Mouse (Mus musculus) forebrain, embryonic 12.5 days (tissue): ENCODE results near the gene Cept1. TPM values are rescaled to one million over a fixed set of nuclear protein-coding genes. Genes with fewer than 3 reads are reported as not detected.
"Not testable (repeated sequence)": the region's sequence is repeated elsewhere in the genome, so short reads cannot be mapped to it uniquely, and the experiment has no call there.

Experiments used
- ATAC-seq: fragments of 200-750 bp; cut with Nextera tagmentation; 2 replicates; pipeline ENCODE4 v1.8.0; 2017; ENCODE audit warnings: moderate TSS enrichment; ENCODE audit not compliant: low FRiP score
- H3K27ac ChIP-seq: fragments of 300-500 bp; sonication (generic); 2 replicates; pipeline ENCODE4 v1.5.1; 2016; ENCODE audit warnings: mild to moderate bottlenecking
- H3K27me3 ChIP-seq: fragments of 300-500 bp; sonication (generic); 2 replicates; pipeline ENCODE4 v1.6.1; 2016; ENCODE audit warnings: mild to moderate bottlenecking
- H3K36me3 ChIP-seq: fragments of 300-500 bp; sonication (generic); replicated peaks from 2 replicates; pipeline ENCODE4 v1.6.1; 2016; ENCODE audit warnings: mild to moderate bottlenecking
- H3K4me1 ChIP-seq: fragments of 300-500 bp; sonication (generic); 2 replicates; pipeline ENCODE4 v1.6.1; 2016
- H3K4me2 ChIP-seq: fragments of 300-500 bp; sonication (generic); 2 replicates; pipeline ENCODE4 v1.6.1; 2016; ENCODE audit warnings: mild to moderate bottlenecking, moderate library complexity
- H3K4me3 ChIP-seq: fragments of 300-500 bp; sonication (generic); replicated peaks from 2 replicates; pipeline ENCODE4 v1.5.1; 2016; ENCODE audit warnings: mild to moderate bottlenecking
- H3K9ac ChIP-seq: fragments of 300-500 bp; sonication (generic); 2 replicates; pipeline ENCODE4 v1.6.1; 2016; ENCODE audit warnings: mild to moderate bottlenecking
- H3K9me3 ChIP-seq: fragments of 300-500 bp; sonication (generic); 2 replicates; pipeline ENCODE4 v1.6.1; 2016
- WGBS: fragments of 180-500 bp; shearing (Covaris S2); methylation state at CpG from one replicate; pipeline ENCODE4 v1.1.7; 2016; 5-methylcytosine and 5-hydroxymethylcytosine counted together
- polyA plus RNA-seq: library from polyadenylated mRNA; unstranded; fragments of >200 nt; fragmentation: Nextera tagmentation; extraction: Ambion mirVana; gene quantifications from 2 replicates; pipeline ENCODE4 v1.2.1, GENCODE M21; 2016

Cept1 gene
- 40.5 and 40.9 TPM in 2 replicates for polyA plus RNA-seq

- ATAC-seq: peak; percentile 97
- H3K27me3 ChIP-seq: no peaks in the 10 kb centered on the region
- H3K4me1 ChIP-seq: peaks cover 12% of the 10 kb centered on the region
- H3K27ac ChIP-seq: peak within 1 kb of the TSS; percentile 95
- no peaks in the 10 kb centered on the region for H3K9me3 ChIP-seq
- H3K4me3 ChIP-seq: peak within 1 kb of the TSS; percentile 81
- no peaks in the 10 kb centered on the region for H3K36me3 ChIP-seq
- peak within 1 kb of the TSS; percentile 59 for H3K4me2 ChIP-seq
- H3K9ac ChIP-seq: peak within 1 kb of the TSS; percentile 76
- WGBS: 0% methylated on average over 63 of the region's 63 CpGs
These were observed at the start of gene Cept1, which contains the start of gene Dram2 for GRCm38 (mm10) chr3:106547171-106547923. Gene Cept1, minus strand, starts transcription at chr3:106547802. Gene Dram2, plus strand, starts transcription at chr3:106547798.

GRCm38 (mm10) chr3:106593631-106594030 lies 46.0 kb upstream of the Cept1 start:
- not testable (repeated sequence) for H3K9me3 ChIP-seq, H3K9ac ChIP-seq, H3K27ac ChIP-seq, ATAC-seq, H3K36me3 ChIP-seq, H3K27me3 ChIP-seq, H3K4me2 ChIP-seq, H3K4me3 ChIP-seq, H3K4me1 ChIP-seq
- WGBS: 86% methylated on average over 4 of the region's 4 CpGs

GRCm38 (mm10) chr3:106579296-106579695 lies 31.7 kb upstream of the Cept1 start:
- ATAC-seq: no peak
- WGBS: 91% methylated on average over 2 of the region's 2 CpGs

GRCm38 (mm10) chr3:106573191-106573590 lies 25.6 kb upstream of the Cept1 start:
- Histone ChIP-seq H3K27ac (no peak overlapping the region), H3K36me3 (peaks cover 10% of the 10 kb centered on the region; the same call in 1 of the 2 replicates), H3K4me3 (no peak overlapping the region), H3K9me3 (no peaks in the 10 kb centered on the region), H3K4me2 (no peak overlapping the region), H3K4me1 (no peaks in the 10 kb centered on the region), H3K9ac (no peak overlapping the region), H3K27me3 (no peaks in the 10 kb centered on the region)
- no peak for ATAC-seq
- WGBS: 87% methylated on average over 3 of the region's 3 CpGs

More at GRCm38 (mm10) chr3:106579296-106579695, 31.7 kb upstream of the Cept1 start:
- Histone ChIP-seq H3K4me2 (no peak overlapping the region), H3K9ac (no peak overlapping the region), H3K4me3 (no peak overlapping the region), H3K4me1 (no peaks in the 10 kb centered on the region), H3K27me3 (no peaks in the 10 kb centered on the region), H3K9me3 (no peaks in the 10 kb centered on the region), H3K36me3 (0 out of 2 replicates have a peak, but pooled peaks cover 3% of the 10 kb centered on the region), H3K27ac (no peak overlapping the region)

- H3K27ac ChIP-seq: no peak overlapping the region
- H3K27me3 ChIP-seq: no peaks in the 10 kb centered on the region
- H3K4me1 ChIP-seq: no peaks in the 10 kb centered on the region
- peaks cover 7% of the 10 kb centered on the region; the same call in 1 of the 2 replicates for H3K36me3 ChIP-seq
- whole genome bisulfite sequencing: 90% methylated on average over 3 of the region's 3 CpGs
- H3K4me3 ChIP-seq: no peak overlapping the region
- no peak overlapping the region for H3K4me2 ChIP-seq
- ATAC-seq: no peak
- H3K9me3 ChIP-seq: no peaks in the 10 kb centered on the region
- no peak overlapping the region for H3K9ac ChIP-seq
These were observed 18.3 kb upstream of the Cept1 start for GRCm38 (mm10) chr3:106565876-106566275.

- ATAC-seq: no peak
- no peaks in the 10 kb centered on the region for H3K4me1 ChIP-seq
- H3K36me3 ChIP-seq: peaks cover 24% of the 10 kb centered on the region
- no peak overlapping the region for H3K27ac ChIP-seq
- H3K9me3 ChIP-seq: no peaks in the 10 kb centered on the region
- H3K4me3 ChIP-seq: no peak overlapping the region
- H3K9ac ChIP-seq: no peak overlapping the region
- H3K4me2 ChIP-seq: no peak overlapping the region
- H3K27me3 ChIP-seq: no peaks in the 10 kb centered on the region
These were observed 10.7 kb upstream of the Cept1 start for GRCm38 (mm10) chr3:106558271-106558670.

GRCm38 (mm10) chr3:106555743-106556250 lies 8.2 kb upstream of the Cept1 start:
- Histone ChIP-seq H3K27ac (no peak overlapping the region), H3K9ac (no peak overlapping the region), H3K27me3 (no peaks in the 10 kb centered on the region), H3K4me2 (no peak overlapping the region), H3K36me3 (peaks cover 24% of the 10 kb centered on the region), H3K4me1 (no peaks in the 10 kb centered on the region), H3K9me3 (no peaks in the 10 kb centered on the region), H3K4me3 (no peak overlapping the region)
- 85% methylated on average over 3 of the region's 3 CpGs for WGBS
- ATAC-seq: no peak

GRCm38 (mm10) chr3:106553411-106553810 lies 5.8 kb upstream of the Cept1 start:
- H3K36me3 ChIP-seq: peaks cover 24% of the 10 kb centered on the region
- WGBS: 95% methylated on average over 5 of the region's 5 CpGs

DNA sequence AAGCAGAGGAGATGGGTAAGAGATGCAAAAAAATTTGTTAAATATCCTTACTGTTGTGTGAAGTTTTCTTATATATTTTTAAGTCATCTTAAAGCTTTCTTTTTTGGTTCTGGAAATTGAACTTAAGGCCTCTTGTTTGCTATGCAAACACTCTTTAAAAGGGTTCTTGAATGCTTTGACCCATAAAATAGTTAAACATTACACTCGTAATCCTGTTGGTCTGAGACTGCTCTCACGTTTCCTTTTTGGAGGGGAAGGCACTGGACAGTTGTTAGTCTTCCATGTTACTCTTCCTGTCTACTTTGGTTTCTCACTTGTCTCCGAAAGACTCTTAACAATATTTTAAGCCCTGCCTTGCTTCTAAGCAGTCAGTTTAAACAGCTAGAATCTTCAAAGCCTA lies 1.4 kb upstream of the Cept1 start:
- ATAC-seq: no peak
- Histone ChIP-seq H3K27ac (no peak overlapping the region), H3K4me1 (peaks cover 12% of the 10 kb centered on the region), H3K9me3 (no peaks in the 10 kb centered on the region), H3K27me3 (no peaks in the 10 kb centered on the region), H3K36me3 (peaks cover 6% of the 10 kb centered on the region), H3K4me2 (no peak overlapping the region), H3K9ac (no peak overlapping the region), H3K4me3 (no peak overlapping the region)
- WGBS: 55% methylated on average over 3 of the region's 3 CpGs

More at GRCm38 (mm10) chr3:106553411-106553810, 5.8 kb upstream of the Cept1 start:
- Histone ChIP-seq H3K27ac (no peak overlapping the region), H3K9me3 (no peaks in the 10 kb centered on the region), H3K4me2 (no peak overlapping the region), H3K27me3 (no peaks in the 10 kb centered on the region), H3K9ac (no peak overlapping the region), H3K4me3 (no peak overlapping the region), H3K4me1 (peaks cover under 1% of the 10 kb centered on the region; the same call in 1 of the 2 replicates)
- ATAC-seq: no peak

- Histone ChIP-seq H3K4me1 (peaks cover 12% of the 10 kb centered on the region), H3K27ac (peak overlapping the region; percentile 95), H3K27me3 (no peaks in the 10 kb centered on the region), H3K9ac (peak overlapping the region; percentile 76), H3K9me3 (no peaks in the 10 kb centered on the region), H3K4me3 (peak overlapping the region; percentile 81), H3K36me3 (no peaks in the 10 kb centered on the region), H3K4me2 (peak overlapping the region; percentile 59)
- ATAC-seq: peak; percentile 36; the same call in 1 of the 2 replicates
- WGBS: under 1% methylated on average over 27 of the region's 27 CpGs
These were observed 430 bp upstream of the Cept1 start for GRCm38 (mm10) chr3:106547924-106548539.

DNA sequence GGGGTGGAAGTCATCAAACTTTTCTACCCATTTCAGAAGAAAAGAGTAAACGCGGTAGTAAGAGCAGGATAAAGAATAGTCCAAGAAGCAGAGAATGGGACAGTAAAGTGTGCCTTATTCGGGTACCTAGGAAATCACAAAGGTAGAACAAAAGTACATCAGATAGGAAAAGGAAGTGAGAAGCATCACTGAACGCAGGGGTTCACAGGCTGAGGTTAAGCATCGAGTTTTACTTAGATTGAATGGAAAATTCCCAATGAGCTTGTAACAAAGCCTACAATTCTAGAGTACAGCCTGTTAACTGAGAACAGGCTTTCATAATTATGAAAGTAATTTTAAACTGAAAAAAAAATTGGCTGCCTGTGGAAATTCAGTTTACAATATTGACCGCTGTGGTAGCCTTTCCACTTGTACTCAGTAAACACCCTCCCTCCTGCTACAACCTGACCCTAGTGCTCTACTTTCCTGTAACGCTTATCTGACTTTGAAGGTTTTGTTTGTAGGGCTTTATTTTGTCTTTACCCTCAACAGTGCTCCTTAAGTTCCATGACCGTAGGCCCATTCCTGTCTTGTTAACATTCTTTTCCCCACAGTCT lies 2.8 kb downstream of the Cept1 start:
- Histone ChIP-seq H3K4me3 (no peak overlapping the region), H3K27me3 (no peaks in the 10 kb centered on the region), H3K27ac (no peak overlapping the region), H3K4me1 (peaks cover 12% of the 10 kb centered on the region), H3K36me3 (no peaks in the 10 kb centered on the region), H3K9ac (no peak overlapping the region), H3K9me3 (no peaks in the 10 kb centered on the region), H3K4me2 (no peak overlapping the region)
- no peak for ATAC-seq
- 90% methylated on average over 8 of the region's 8 CpGs for WGBS

DNA sequence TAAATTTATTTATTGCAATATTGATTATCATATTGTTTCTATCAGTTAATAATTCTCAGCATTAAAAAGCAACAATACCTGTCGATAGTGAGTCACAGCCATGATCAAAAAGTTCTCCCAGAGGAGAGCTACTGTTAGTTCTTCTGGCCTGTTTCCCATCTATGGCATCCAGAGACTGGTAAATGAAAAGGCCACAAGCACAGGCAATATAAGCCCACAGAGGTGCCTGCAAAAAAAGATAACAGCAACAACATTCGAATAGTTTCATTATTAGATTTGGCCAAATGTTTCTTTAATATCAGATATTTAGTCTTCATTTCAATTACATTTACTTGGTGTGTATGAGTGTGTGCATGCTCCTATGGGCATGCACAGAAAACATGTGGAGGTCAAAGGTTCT lies 14.3 kb downstream of the Cept1 start:
- no peaks in the 10 kb centered on the region for H3K9me3 ChIP-seq
- H3K36me3 ChIP-seq: 0 out of 2 replicates have a peak, but pooled peaks cover 2% of the 10 kb centered on the region
- H3K4me1 ChIP-seq: no peaks in the 10 kb centered on the region
- no peaks in the 10 kb centered on the region for H3K27me3 ChIP-seq
- H3K4me3 ChIP-seq: no peak overlapping the region
- no peak for ATAC-seq
- H3K4me2 ChIP-seq: no peak overlapping the region
- 89% methylated on average over 2 of the region's 2 CpGs for WGBS
- no peak overlapping the region for H3K27ac ChIP-seq
- H3K9ac ChIP-seq: no peak overlapping the region
